Comparison of ENCODE assay signal across 17 mouse cellular contexts in genomic region chr4:136981993-136982695, GRCm38 (mm10). TPM values are rescaled to one million over a fixed set of nuclear protein-coding genes. Genes with fewer than 3 reads are reported as not detected.
DNase-seq lines count a peak whose midpoint lies in the region; ATAC-seq and TF ChIP-seq lines count a peak whose summit lies in the region.
"Had no signal": no experiment of that assay in that cellular context is flagged by ENCODE, and none has a peak within 500 bp of the region (broad histone marks: within the 10 kb centered on the region; RNA-seq: fewer than 3 reads in every experiment).

No protein-coding gene starts in this region.

- intact Hi-C loops in left cerebral cortex, adult 2 months (cut with DNase I) = loop anchor here (2.0 to 5.0 kb wide), 2 partner anchors 87 to 305 kb away; no protein-coding TSS in a partner anchor
- intact Hi-C loops in left cerebral cortex, postnatal 4 days (cut with DNase I) = loop anchor here (5.0 kb wide), 1 partner anchor 75 kb away; no protein-coding TSS in a partner anchor

- peaks cover 17% of the 10 kb centered on the region; the same call in 1 of the 2 replicates for H3K4me1 ChIP-seq in forebrain, embryonic 12.5 days
- H3K4me1 ChIP-seq in forebrain, embryonic 10.5 days = peaks cover 26% of the 10 kb centered on the region
- H3K4me1 ChIP-seq in hindbrain, embryonic 16.5 days (ENCODE audit: control insufficient read depth, insufficient read depth, low read depth, low read length) = peaks cover 17% of the 10 kb centered on the region
- peaks cover 15% of the 10 kb centered on the region for H3K4me1 ChIP-seq in neural tube, embryonic 14.5 days (ENCODE audit: control insufficient read depth, insufficient read depth, low read length)
- H3K4me1 ChIP-seq in liver, postnatal 0 days (ENCODE audit: insufficient read depth) = no peaks in the 10 kb centered on the region
- H3K4me1 ChIP-seq: heart, embryonic 13.5 days; liver, embryonic 15.5 days had no signal

- no peak for ATAC-seq in forebrain, embryonic 12.5 days (ENCODE audit: low FRiP score)
- ATAC-seq in hindbrain, embryonic 16.5 days = no peak
- 0 out of 2 replicates have a peak, but pooled peaks have one; percentile 5 for ATAC-seq in neural tube, embryonic 14.5 days (ENCODE audit: low read depth)
- no peak for ATAC-seq in liver, postnatal 0 days

- H3K4me3 ChIP-seq in forebrain, embryonic 12.5 days (replicated peaks) = no peak overlapping the region
- H3K4me3 ChIP-seq in forebrain, embryonic 10.5 days = no peak overlapping the region
- H3K4me3 ChIP-seq in left cerebral cortex, adult 2 months = no peak overlapping the region
- no peak overlapping the region for H3K4me3 ChIP-seq in hindbrain, embryonic 16.5 days (ENCODE audit: low read length)
- H3K4me3 ChIP-seq in neural tube, embryonic 14.5 days (ENCODE audit: low read depth, low read length) = no peak overlapping the region
- H3K4me3 ChIP-seq in liver, postnatal 0 days (ENCODE audit: low read depth, low read length) = no peak overlapping the region
- H3K4me3 ChIP-seq: embryonic facial prominence, embryonic 15.5 days; heart, embryonic 13.5 days; liver, embryonic 15.5 days had no signal

- H3K27ac ChIP-seq in forebrain, embryonic 12.5 days = 0 out of 2 replicates have a peak overlapping the region, but pooled peaks have one; percentile 25
- no peak overlapping the region for H3K27ac ChIP-seq in forebrain, embryonic 10.5 days
- H3K27ac ChIP-seq in left cerebral cortex, adult 2 months = no peak overlapping the region
- peak overlapping the region; percentile 18; the same call in 1 of the 2 replicates for H3K27ac ChIP-seq in hindbrain, embryonic 16.5 days (ENCODE audit: low read depth, low read length)
- H3K27ac ChIP-seq in neural tube, embryonic 14.5 days (ENCODE audit: low read depth, low read length) = no peak overlapping the region
- no peak overlapping the region for H3K27ac ChIP-seq in liver, postnatal 0 days (ENCODE audit: low read depth)
- H3K27ac ChIP-seq: embryonic facial prominence, embryonic 15.5 days; heart, embryonic 13.5 days; liver, embryonic 15.5 days; stomach, postnatal 0 days had no signal

- peaks cover 10% of the 10 kb centered on the region for H3K27me3 ChIP-seq in forebrain, embryonic 12.5 days
- H3K27me3 ChIP-seq in forebrain, embryonic 10.5 days (ENCODE audit: poor library complexity, severe bottlenecking) = peaks cover 32% of the 10 kb centered on the region
- H3K27me3 ChIP-seq in hindbrain, embryonic 16.5 days (replicated peaks; ENCODE audit: control insufficient read depth, insufficient read depth, low read length) = no peaks in the 10 kb centered on the region
- no peaks in the 10 kb centered on the region for H3K27me3 ChIP-seq in neural tube, embryonic 14.5 days (ENCODE audit: control insufficient read depth, insufficient read depth, low read length)
- H3K27me3 ChIP-seq in liver, postnatal 0 days (ENCODE audit: insufficient read depth, low read length) = no peaks in the 10 kb centered on the region

- TF ChIP-seq CTCF in left cerebral cortex, adult 2 months (IDR thresholded peaks at IDR 0.05) = peak; percentile 9
- TF ChIP-seq CTCF in liver, postnatal 0 days (IDR thresholded peaks at IDR 0.05; ENCODE audit: low read depth) = no peak

- H3K4me2 ChIP-seq in forebrain, embryonic 12.5 days = no peak overlapping the region
- no peak overlapping the region for H3K4me2 ChIP-seq in hindbrain, embryonic 16.5 days (ENCODE audit: low read length)
- H3K4me2 ChIP-seq in neural tube, embryonic 14.5 days (ENCODE audit: low read depth, low read length) = no peak overlapping the region
- H3K4me2 ChIP-seq in liver, postnatal 0 days (ENCODE audit: low read depth, low read length) = no peak overlapping the region
- H3K4me2 ChIP-seq: embryonic facial prominence, embryonic 15.5 days; heart, embryonic 13.5 days; liver, embryonic 15.5 days had no signal

- no peak overlapping the region for H3K9ac ChIP-seq in forebrain, embryonic 12.5 days
- peak overlapping the region; percentile 36; the same call in 1 of the 2 replicates for H3K9ac ChIP-seq in hindbrain, embryonic 16.5 days (ENCODE audit: low read depth, low read length)
- H3K9ac ChIP-seq in neural tube, embryonic 14.5 days (replicated peaks; ENCODE audit: low read depth, low read length) = peak overlapping the region; percentile 2; the same call in 1 of the 2 replicates
- H3K9ac ChIP-seq in liver, postnatal 0 days (replicated peaks) = no peak overlapping the region
- H3K9ac ChIP-seq: embryonic facial prominence, embryonic 15.5 days; heart, embryonic 13.5 days; liver, embryonic 15.5 days had no signal

- WGBS in forebrain, embryonic 12.5 days = 66% methylated on average over 9 of the region's 9 CpGs
- 70% methylated on average over 9 of the region's 9 CpGs for WGBS in forebrain, embryonic 10.5 days
- 50% methylated on average over 9 of the region's 9 CpGs for WGBS in hindbrain, embryonic 16.5 days
- WGBS in neural tube, embryonic 14.5 days = 45% methylated on average over 9 of the region's 9 CpGs
- WGBS in liver, postnatal 0 days (ENCODE audit: insufficient replicate concordance) = 73% methylated on average over 9 of the region's 9 CpGs

- no peak for DNase-seq in forebrain, embryonic 10.5 days (ENCODE audit: extremely low spot score, low spot score)
- no peak for DNase-seq in left cerebral cortex, adult 2 months (ENCODE audit: extremely low spot score in 1 of 2, low spot score in 2 of 2)
- DNase-seq in left cerebral cortex, postnatal 4 days = no peak
- no peak for DNase-seq in liver, postnatal 0 days
- no peak for DNase-seq in urinary bladder, postnatal 4 days (ENCODE audit: low spot score in 2 of 2)
- DNase-seq: heart, adult 11 months; heart, postnatal 36 days; thymus, postnatal 25 days had no signal

- peaks cover 4% of the 10 kb centered on the region for H3K36me3 ChIP-seq in forebrain, embryonic 12.5 days (replicated peaks)
- peaks cover 18% of the 10 kb centered on the region for H3K36me3 ChIP-seq in forebrain, embryonic 10.5 days (replicated peaks)
- no peaks in the 10 kb centered on the region for H3K36me3 ChIP-seq in hindbrain, embryonic 16.5 days (ENCODE audit: control insufficient read depth, insufficient read depth, low read length)
- peaks cover 4% of the 10 kb centered on the region; the same call in 1 of the 2 replicates for H3K36me3 ChIP-seq in neural tube, embryonic 14.5 days (ENCODE audit: control insufficient read depth, insufficient read depth, low read length)
- H3K36me3 ChIP-seq in liver, postnatal 0 days (replicated peaks; ENCODE audit: insufficient read depth, low read length) = peaks cover 10% of the 10 kb centered on the region
- H3K36me3 ChIP-seq: liver, embryonic 15.5 days had no signal

- no peaks in the 10 kb centered on the region for H3K9me3 ChIP-seq in forebrain, embryonic 12.5 days
- H3K9me3 ChIP-seq in forebrain, embryonic 10.5 days = no peaks in the 10 kb centered on the region
- no peaks in the 10 kb centered on the region for H3K9me3 ChIP-seq in hindbrain, embryonic 16.5 days (ENCODE audit: control insufficient read depth, low read length)
- H3K9me3 ChIP-seq in neural tube, embryonic 14.5 days (ENCODE audit: control insufficient read depth, low read length) = no peaks in the 10 kb centered on the region
- no peaks in the 10 kb centered on the region for H3K9me3 ChIP-seq in liver, postnatal 0 days (ENCODE audit: low read length)
- H3K9me3 ChIP-seq: embryonic facial prominence, embryonic 15.5 days; heart, embryonic 13.5 days; liver, embryonic 15.5 days; megakaryocyte, embryonic 14.5 days had no signal

- TF ChIP-seq EP300 in liver, postnatal 0 days (IDR thresholded peaks at IDR 0.05; ENCODE audit: low read depth) = no peak

RNA-seq across cellular contexts. Expression of gene Epha8, which starts 25.5 kb away (rescaled TPM):
- 1.3 and 1.8 TPM in 2 replicates for polyA plus RNA-seq in forebrain, embryonic 12.5 days (2016; fragmentation: Nextera tagmentation; extraction: Ambion mirVana)
- 0.46 and 0.60 TPM in 2 replicates for polyA plus RNA-seq in forebrain, embryonic 10.5 days (2016; fragmentation: Nextera tagmentation; extraction: Ambion mirVana)
- total RNA-seq in left cerebral cortex, adult 2 months (2021) = 1 to 10 TPM; 3.5 to 4.6 TPM
- total RNA-seq in left cerebral cortex, postnatal 4 days (2021) = 10 to 100 TPM; 21.6 to 23.0 TPM
- 8.8 and 14.0 TPM in 2 replicates for polyA plus RNA-seq in hindbrain, embryonic 16.5 days (2015; fragmentation: Nextera tagmentation; extraction: Ambion mirVana)
- 9.9 and 13.1 TPM in 2 replicates for polyA plus RNA-seq in neural tube, embryonic 14.5 days (2014; fragmentation: Nextera tagmentation; extraction: Ambion mirVana)
- polyA plus RNA-seq in liver, postnatal 0 days (2015; fragmentation: Nextera tagmentation; extraction: Ambion mirVana) = 0.11 TPM in 2 replicates
- total RNA-seq: gastrocnemius, adult 8-10 months; heart, postnatal 36 days had no signal

Comparison
In these comparisons a context has a peak if more than half of its experiments do, and no peak if none do; other contexts are left out.
1. H3K27ac ChIP-seq: peak in forebrain, embryonic 12.5 days (single experiment) and hindbrain, embryonic 16.5 days (single experiment); none in forebrain, embryonic 10.5 days (single experiment), left cerebral cortex, adult 2 months (single experiment), neural tube, embryonic 14.5 days (single experiment) and liver, postnatal 0 days (single experiment).
2. H3K9ac ChIP-seq: peak in hindbrain, embryonic 16.5 days (single experiment) and neural tube, embryonic 14.5 days (single experiment); none in forebrain, embryonic 12.5 days (single experiment) and liver, postnatal 0 days (single experiment).